Mouse (Mus musculus) Muller cell, postnatal 12 days (primary cell): ENCODE results near the gene Nat8f1.
A peak's percentile ranks its signal among the peaks of the same experiment; 100 is the strongest.
"Not testable (repeated sequence)": the region's sequence is repeated elsewhere in the genome, so short reads cannot be mapped to it uniquely, and the experiment has no call there.

Experiments
- DNase-seq: peaks from one replicate; pipeline ENCODE4 v3.0.0-alpha.2; 2015; ENCODE audit errors: inconsistent ontology term

The Nat8f1 gene

DNA sequence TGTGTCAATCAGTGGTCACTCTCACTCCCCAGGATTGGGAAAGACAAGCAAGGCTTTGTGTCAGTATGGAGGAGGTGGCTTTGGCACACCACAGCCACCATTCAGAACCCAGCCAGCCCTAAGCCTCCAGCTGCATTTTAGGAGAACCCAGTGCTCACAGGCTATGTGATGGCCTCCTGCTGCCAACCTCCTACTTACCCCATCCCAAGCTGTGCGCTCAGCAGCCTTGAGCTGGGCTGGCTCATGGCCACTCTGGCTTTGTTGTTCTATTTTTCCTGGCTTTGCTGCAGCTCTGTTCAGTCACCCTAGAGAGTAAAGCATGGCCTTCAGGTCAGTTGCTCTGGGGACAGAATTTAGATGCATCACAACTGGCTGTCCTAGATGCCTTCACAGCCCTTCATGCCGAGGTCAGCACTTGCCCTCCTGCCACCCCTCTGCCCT is 8.6 kb downstream of the Nat8f1 start:
- DNase-seq: peak; percentile 89

GRCm38 (mm10) chr6:85904642-85905061 is 10.8 kb downstream of the Nat8f1 start, which contains the start of gene Nat8f4:
Gene Nat8f4 (minus strand): TSS chr6:85904884.
- DNase-seq: peak; percentile 60

- no peak for DNase-seq
Observed at GRCm38 (mm10) chr6:85902303-85902702, 13.2 kb downstream of the Nat8f1 start.

DNA sequence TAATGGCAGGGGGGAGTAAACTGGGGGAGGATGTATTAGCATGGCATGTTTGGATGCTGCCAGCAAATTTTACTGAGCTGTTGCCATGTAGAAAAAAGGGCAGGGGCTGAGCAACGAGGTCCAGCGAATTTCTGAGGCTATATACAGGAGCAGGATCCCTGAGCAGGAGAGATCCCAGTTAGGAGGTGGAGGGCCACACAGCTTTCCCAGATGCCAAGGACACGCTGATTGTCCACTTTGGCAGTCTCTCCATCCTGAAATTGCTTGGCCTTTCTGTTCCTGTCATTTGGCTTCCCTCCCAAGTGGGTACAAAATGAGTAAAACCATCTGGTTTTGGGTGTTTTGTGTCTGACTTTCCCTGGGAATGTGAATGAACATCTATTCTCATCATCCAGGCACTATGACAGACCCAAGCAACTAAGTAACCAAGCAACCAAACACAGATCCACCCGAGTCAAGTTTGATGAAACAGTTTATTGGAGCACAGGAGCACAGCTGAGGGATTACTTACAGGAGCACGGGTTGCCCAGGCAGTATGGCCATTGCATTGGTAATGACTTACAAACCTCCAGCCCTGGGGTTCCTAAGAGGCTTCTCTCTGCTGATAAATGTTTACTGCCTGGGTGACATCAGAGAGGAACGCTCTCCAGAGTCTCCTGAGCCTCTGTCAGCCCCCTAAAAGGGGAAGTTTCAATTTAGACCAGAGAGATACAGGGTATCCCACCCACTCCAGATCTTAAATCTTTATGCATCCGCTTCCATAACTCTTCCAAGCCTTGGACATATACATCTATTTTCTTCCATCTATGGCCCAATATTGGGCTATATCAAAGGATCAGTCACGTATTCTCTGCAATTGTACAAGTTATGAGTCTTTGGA is 16.7 kb downstream of the Nat8f1 start:
- peak; percentile 73 for DNase-seq

- not testable (repeated sequence) for DNase-seq
Observed at GRCm38 (mm10) chr6:85895061-85895648, 20.3 kb downstream of the Nat8f1 start.

DNA sequence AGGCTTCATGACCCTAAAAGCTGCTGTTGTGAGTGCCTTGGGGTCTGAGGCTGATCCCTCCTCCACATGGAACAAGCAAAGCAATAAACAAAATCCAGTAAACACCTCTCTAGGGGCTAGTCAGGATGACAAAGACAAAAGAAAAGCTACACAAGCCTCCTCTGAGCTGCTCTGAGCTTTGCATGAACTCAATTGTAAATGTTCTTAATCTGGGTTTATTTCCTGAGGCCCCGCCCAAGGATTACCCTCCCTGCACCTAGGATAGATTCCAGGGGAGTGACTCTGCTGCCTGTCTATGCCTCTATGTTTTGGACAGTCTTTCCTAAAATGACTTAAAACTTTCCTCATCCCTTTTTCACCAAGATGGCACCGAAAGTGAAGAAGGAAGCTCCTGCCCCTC is 26.5 kb downstream of the Nat8f1 start:
- no peak for DNase-seq

- DNase-seq: no peak
Observed at GRCm38 (mm10) chr6:85884311-85884710, 31.2 kb downstream of the Nat8f1 start.

GRCm38 (mm10) chr6:85883246-85883645 is 32.2 kb downstream of the Nat8f1 start:
- DNase-seq: not testable (repeated sequence)

- not testable (repeated sequence) for DNase-seq
Observed at GRCm38 (mm10) chr6:85869006-85869405, 46.5 kb downstream of the Nat8f1 start, which contains the start of gene Nat8f2. Gene Nat8f2 (minus strand): TSS chr6:85869158.

GRCm38 (mm10) chr6:85867726-85868690 is 47.5 kb downstream of the Nat8f1 start:
- DNase-seq: no peak

DNA sequence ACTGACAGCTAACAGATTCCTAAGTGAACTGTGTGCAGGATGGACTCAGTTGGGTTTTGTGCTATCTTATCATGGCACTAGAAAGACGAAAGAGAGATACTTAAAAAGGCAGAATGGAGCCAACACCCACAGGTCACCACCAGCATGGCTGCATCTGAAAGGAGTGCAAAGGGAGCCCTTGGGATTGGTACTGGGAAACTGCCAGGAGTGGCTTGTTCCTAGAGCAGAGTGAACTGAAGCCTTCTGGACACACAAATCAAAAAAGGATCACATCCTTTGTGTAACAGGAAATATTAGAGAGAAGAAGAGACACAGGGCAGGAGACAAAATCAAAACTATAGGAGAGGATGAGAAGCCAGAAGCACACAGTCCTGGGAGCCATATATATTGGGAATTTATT is 48.5 kb downstream of the Nat8f1 start:
- DNase-seq: not testable (repeated sequence)

DNA sequence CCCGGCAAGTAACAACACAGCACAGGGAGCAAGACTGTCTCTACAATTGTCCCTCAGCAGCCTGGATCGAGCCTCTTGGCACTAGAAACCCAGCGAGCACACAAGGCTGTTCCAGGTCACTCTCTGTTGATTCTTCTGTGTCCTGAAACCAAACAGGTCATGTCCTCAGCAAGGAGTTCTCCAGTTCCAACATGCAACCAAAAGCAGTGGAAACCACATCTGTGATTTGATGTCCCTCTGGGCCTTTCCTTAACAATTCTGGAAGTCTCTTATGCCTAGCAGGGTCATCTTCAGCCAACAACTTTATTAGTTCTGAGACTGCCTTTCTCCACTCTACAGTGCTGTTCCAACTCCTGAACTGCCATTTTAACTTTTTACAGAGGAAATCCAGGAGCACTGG is 49.3 kb downstream of the Nat8f1 start:
- DNase-seq: not testable (repeated sequence)

DNA sequence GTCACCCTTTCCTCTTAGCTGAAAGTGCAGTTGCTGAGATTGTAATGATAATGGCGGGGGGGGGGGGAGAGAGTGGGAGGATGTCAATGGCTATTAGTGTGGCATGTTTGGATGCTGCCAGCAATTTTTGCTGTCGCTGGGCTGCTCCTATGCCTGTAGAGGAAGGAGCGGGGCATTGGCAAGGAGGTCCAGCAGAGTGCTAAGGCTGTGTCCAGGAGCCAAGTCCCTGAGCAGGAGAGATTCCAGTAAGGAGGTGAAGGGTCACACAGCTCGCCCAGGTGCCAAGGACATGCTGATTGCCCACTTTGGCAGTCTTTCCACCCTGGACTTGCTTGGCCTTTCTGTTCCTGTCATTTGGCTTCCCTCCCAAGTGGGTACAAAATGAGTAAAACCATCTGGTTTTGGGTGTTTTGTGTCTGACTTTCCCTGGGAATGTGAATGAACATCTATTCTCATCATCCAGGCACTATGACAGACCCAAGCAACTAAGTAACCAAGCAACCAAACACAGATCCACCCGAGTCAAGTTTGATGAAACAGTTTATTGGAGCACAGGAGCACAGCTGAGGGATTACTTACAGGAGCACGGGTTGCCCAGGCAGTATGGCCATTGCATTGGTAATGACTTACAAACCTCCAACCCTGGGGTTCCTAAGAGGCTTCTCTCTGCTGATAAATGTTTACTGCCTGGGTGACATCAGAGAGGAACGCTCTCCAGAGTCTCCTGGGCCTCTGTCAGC is 50.4 kb downstream of the Nat8f1 start:
- DNase-seq: peak; percentile 95

DNA sequence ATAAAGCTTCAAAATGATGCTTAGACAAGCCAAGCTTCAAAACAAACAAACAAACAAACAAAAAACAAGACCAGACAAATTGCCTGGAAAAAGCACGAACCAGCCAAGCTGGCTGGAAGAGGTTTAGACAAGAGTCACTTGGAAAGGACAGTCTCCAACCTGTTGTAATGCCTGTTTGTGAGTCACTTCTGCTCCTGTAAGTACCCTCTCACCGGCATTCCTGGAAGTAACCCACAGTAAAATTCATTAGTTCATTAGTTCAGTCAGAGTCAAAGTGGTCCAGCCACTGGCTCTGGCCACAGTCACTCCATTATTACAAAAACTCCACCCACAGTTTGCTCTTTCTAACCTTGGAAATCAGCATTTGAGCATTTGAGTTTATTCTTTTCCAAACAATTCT is 51.6 kb downstream of the Nat8f1 start:
- DNase-seq: peak; percentile 58

DNA sequence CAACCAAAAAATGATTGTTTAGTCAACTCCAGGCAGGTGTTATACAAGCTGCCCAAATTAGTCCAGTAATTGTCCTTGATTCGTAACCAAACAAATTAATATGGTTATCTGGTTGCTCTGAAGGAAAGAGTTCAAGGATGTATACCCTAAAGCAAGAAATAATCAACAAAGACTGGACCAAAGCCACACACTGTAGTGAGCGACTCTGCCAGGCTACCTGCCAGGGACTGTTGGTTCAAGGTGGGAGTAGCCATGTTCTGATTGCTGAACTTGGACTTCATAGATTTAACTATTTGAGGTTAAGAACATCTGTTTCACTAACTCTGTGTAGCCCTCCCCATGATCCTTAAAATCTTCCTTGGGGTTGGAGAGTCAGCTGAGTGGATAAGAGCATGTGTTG is 52.4 kb downstream of the Nat8f1 start:
- DNase-seq: no peak

GRCm38 (mm10) chr6:85862565-85862964 is 52.9 kb downstream of the Nat8f1 start:
- no peak for DNase-seq

DNA sequence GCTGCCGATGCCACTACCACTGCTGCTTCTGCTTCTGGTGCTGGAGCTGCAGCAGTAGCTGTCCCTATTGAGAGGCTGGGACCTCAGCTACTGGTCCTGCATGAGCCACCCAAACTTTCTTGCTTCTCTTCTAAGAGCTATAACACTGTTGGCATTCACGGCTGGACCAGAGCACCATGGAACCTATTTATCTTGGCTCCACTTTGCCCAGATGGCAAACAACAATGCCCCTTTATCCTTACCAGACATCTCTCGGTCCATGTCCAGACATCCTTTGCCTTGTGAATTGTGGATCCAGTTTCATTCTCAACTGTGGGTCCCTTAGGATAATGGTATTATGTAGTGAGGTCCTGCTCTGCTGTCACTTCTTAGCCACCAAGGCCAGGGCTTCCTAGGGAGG is 54.2 kb downstream of the Nat8f1 start:
- peak; percentile 74 for DNase-seq
